Mouse (Mus musculus): ENCODE results near the gene Eif5a2. TPM values are rescaled to one million over a fixed set of nuclear protein-coding genes. Genes with fewer than 3 reads are reported as not detected.

Gene Eif5a2
- polyA plus RNA-seq (2012; rRNA removed), result 0.60 and 0.71 TPM in 2 replicates

GRCm38 (mm10) chr3:28780994-28781393 lies at the start of gene Eif5a2:
Gene Eif5a2, plus strand, starts transcription at chr3:28781276.

GRCm38 (mm10) chr3:28805301-28806097 lies 24.4 kb downstream of the Eif5a2 start, which contains the start of gene Rpl22l1:
Gene Rpl22l1, plus strand, starts transcription at chr3:28805436.

Other genes starting within 250 kb of the Eif5a2 start
- 0.33 and 0.40 TPM in 2 replicates for gene Slc2a2, start 83.4 kb upstream of the Eif5a2 start, polyA plus RNA-seq (2012; rRNA removed)
- gene Rpl22l1, start 24.2 kb downstream of the Eif5a2 start, polyA plus RNA-seq (2012; rRNA removed), result 1.6 and 2.0 TPM in 2 replicates
- not detected in 2 replicates for gene Gm1527, start 111.3 kb downstream of the Eif5a2 start, polyA plus RNA-seq (2012; rRNA removed)

All from ovary, adult 2 months (tissue).